Mouse (Mus musculus) limb, embryonic 13.5 days (tissue): ENCODE measurements around the gene BC052040. TPM values are rescaled to one million over a fixed set of nuclear protein-coding genes. Genes with fewer than 3 reads are reported as not detected.

Experiments
- ATAC-seq: fragments of 200-750 bp; cut with Nextera tagmentation; 2 replicates; pipeline ENCODE4 v1.8.0; 2017; ENCODE audit warnings: low read depth, moderate number of reproducible peaks, moderate TSS enrichment; ENCODE audit not compliant: low FRiP score
- H3K27ac ChIP-seq: fragments of 300-500 bp; sonication (generic); 2 replicates; pipeline ENCODE4 v1.5.1; 2015; ENCODE audit warnings: inconsistent platforms, mild to moderate bottlenecking, moderate library complexity
- H3K27me3 ChIP-seq: fragments of 300-500 bp; sonication (generic); 2 replicates; pipeline ENCODE4 v1.6.1; 2015; ENCODE audit warnings: mild to moderate bottlenecking, inconsistent platforms
- H3K36me3 ChIP-seq: fragments of 300-500 bp; sonication (generic); 2 replicates; pipeline ENCODE4 v1.6.1; 2015; ENCODE audit warnings: inconsistent platforms, mild to moderate bottlenecking, moderate library complexity
- H3K4me1 ChIP-seq: fragments of 300-500 bp; sonication (generic); 2 replicates; pipeline ENCODE4 v1.6.1; 2015; ENCODE audit warnings: inconsistent platforms
- H3K4me2 ChIP-seq: fragments of 300-500 bp; sonication (generic); replicated peaks from 2 replicates; pipeline ENCODE4 v1.6.1; 2015; ENCODE audit warnings: inconsistent platforms, mild to moderate bottlenecking, moderate library complexity
- H3K4me3 ChIP-seq: fragments of 300-500 bp; sonication (generic); 2 replicates; pipeline ENCODE4 v1.5.1; 2015; ENCODE audit warnings: moderate library complexity, mild to moderate bottlenecking, inconsistent platforms
- H3K9ac ChIP-seq: fragments of 300-500 bp; sonication (generic); 2 replicates; pipeline ENCODE4 v1.6.1; 2015; ENCODE audit warnings: mild to moderate bottlenecking, inconsistent platforms
- H3K9me3 ChIP-seq: fragments of 300-500 bp; sonication (generic); 2 replicates; pipeline ENCODE4 v1.6.1; 2016; ENCODE audit warnings: inconsistent platforms
- WGBS: fragments of 180-500 bp; shearing (Covaris S2); methylation state at CpG from one replicate; pipeline ENCODE4 v1.1.7; 2015; 5-methylcytosine and 5-hydroxymethylcytosine counted together
- polyA plus RNA-seq: library from polyadenylated mRNA; unstranded; fragments of >200 nt; fragmentation: Nextera tagmentation; extraction: Ambion mirVana; gene quantifications from 2 replicates; pipeline ENCODE4 v1.2.1, GENCODE M21; 2015

BC052040 gene
- polyA plus RNA-seq, 1 experiment from 2014 or later, result 9.7 TPM

GRCm38 (mm10) chr2:115724726-115725125, 143.2 kb downstream of the BC052040 start:
- Histone ChIP-seq H3K36me3 (peaks cover 5% of the 10 kb centered on the region), H3K4me2 (no peak overlapping the region), H3K4me1 (peaks cover 8% of the 10 kb centered on the region; the same call in 1 of the 2 replicates), H3K4me3 (no peak overlapping the region), H3K27ac (no peak overlapping the region), H3K9me3 (peaks cover 6% of the 10 kb centered on the region), H3K27me3 (no peaks in the 10 kb centered on the region), H3K9ac (no peak overlapping the region)
- WGBS, result 86% methylated on average over 6 of the region's 6 CpGs
- ATAC-seq, result no peak

DNA sequence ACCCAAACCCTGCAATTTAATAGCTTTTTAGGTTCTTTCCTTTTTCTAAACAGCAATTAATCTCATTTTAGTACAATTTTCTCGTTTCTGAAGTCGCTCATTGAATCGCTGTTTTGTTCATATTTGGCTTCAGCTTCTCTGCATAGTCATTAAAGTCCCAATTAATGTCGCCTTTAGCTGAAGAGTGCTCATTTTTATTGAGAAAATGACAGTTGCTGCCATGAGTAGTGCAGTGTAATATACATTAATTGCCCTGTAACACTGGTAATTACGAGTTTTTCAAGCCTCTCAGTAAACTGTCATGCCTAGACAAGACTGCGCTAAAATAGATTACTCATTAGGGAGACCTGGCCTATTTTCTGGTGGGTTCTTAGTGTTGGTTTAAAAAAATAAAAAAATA, 144.0 kb downstream of the BC052040 start:
- Histone ChIP-seq H3K4me3 (no peak overlapping the region), H3K9ac (no peak overlapping the region), H3K27me3 (0 out of 2 replicates have a peak, but pooled peaks cover 4% of the 10 kb centered on the region), H3K4me2 (no peak overlapping the region), H3K36me3 (peaks cover 5% of the 10 kb centered on the region; the same call in 1 of the 2 replicates), H3K27ac (no peak overlapping the region), H3K9me3 (peaks cover 4% of the 10 kb centered on the region), H3K4me1 (peaks cover 8% of the 10 kb centered on the region; the same call in 1 of the 2 replicates)
- ATAC-seq, result no peak
- WGBS, result 46% methylated on average over 6 of the region's 6 CpGs

- Histone ChIP-seq H3K9ac (no peak overlapping the region), H3K9me3 (peaks cover under 1% of the 10 kb centered on the region; the same call in 1 of the 2 replicates), H3K4me3 (no peak overlapping the region), H3K36me3 (peaks cover 5% of the 10 kb centered on the region; the same call in 1 of the 2 replicates), H3K4me2 (no peak overlapping the region), H3K27me3 (peaks cover 8% of the 10 kb centered on the region; the same call in 1 of the 2 replicates), H3K4me1 (peaks cover 8% of the 10 kb centered on the region; the same call in 1 of the 2 replicates), H3K27ac (no peak overlapping the region)
- 32% methylated on average over 6 of the region's 6 CpGs for WGBS
- no peak for ATAC-seq
These were observed 144.4 kb downstream of the BC052040 start for GRCm38 (mm10) chr2:115725926-115726325.

GRCm38 (mm10) chr2:115726806-115727205, 145.3 kb downstream of the BC052040 start:
- 65% methylated on average over 5 of the region's 5 CpGs for WGBS
- H3K27ac ChIP-seq, result no peak overlapping the region
- H3K4me3 ChIP-seq, result no peak overlapping the region
- peaks cover 8% of the 10 kb centered on the region; the same call in 1 of the 2 replicates for H3K4me1 ChIP-seq
- peaks cover 5% of the 10 kb centered on the region; the same call in 1 of the 2 replicates for H3K36me3 ChIP-seq
- H3K9ac ChIP-seq, result no peak overlapping the region
- no peak overlapping the region for H3K4me2 ChIP-seq
- ATAC-seq, result no peak
- peaks cover 10% of the 10 kb centered on the region; the same call in 1 of the 2 replicates for H3K27me3 ChIP-seq
- H3K9me3 ChIP-seq, result no peaks in the 10 kb centered on the region

GRCm38 (mm10) chr2:115728627-115729026, 147.1 kb downstream of the BC052040 start:
- H3K27ac ChIP-seq, result no peak overlapping the region
- no peaks in the 10 kb centered on the region for H3K9me3 ChIP-seq
- WGBS, result 90% methylated on average over 6 of the region's 6 CpGs
- no peak overlapping the region for H3K4me2 ChIP-seq
- peaks cover 10% of the 10 kb centered on the region; the same call in 1 of the 2 replicates for H3K27me3 ChIP-seq
- no peak for ATAC-seq
- no peak overlapping the region for H3K9ac ChIP-seq
- H3K4me1 ChIP-seq, result peaks cover 15% of the 10 kb centered on the region
- no peak overlapping the region for H3K4me3 ChIP-seq
- peaks cover 5% of the 10 kb centered on the region; the same call in 1 of the 2 replicates for H3K36me3 ChIP-seq

- Histone ChIP-seq H3K9ac (no peak overlapping the region), H3K27ac (no peak overlapping the region), H3K4me3 (no peak overlapping the region), H3K36me3 (peaks cover 5% of the 10 kb centered on the region; the same call in 1 of the 2 replicates), H3K9me3 (no peaks in the 10 kb centered on the region), H3K4me2 (no peak overlapping the region), H3K4me1 (peaks cover 20% of the 10 kb centered on the region), H3K27me3 (peaks cover 10% of the 10 kb centered on the region; the same call in 1 of the 2 replicates)
- WGBS, result 75% methylated on average over 6 of the region's 6 CpGs
- no peak for ATAC-seq
These were observed 149.0 kb downstream of the BC052040 start for GRCm38 (mm10) chr2:115730502-115730901.

GRCm38 (mm10) chr2:115731171-115731570, 149.7 kb downstream of the BC052040 start:
- peaks cover 5% of the 10 kb centered on the region; the same call in 1 of the 2 replicates for H3K36me3 ChIP-seq
- H3K9ac ChIP-seq, result no peak overlapping the region
- H3K27me3 ChIP-seq, result peaks cover 14% of the 10 kb centered on the region; the same call in 1 of the 2 replicates
- H3K9me3 ChIP-seq, result no peaks in the 10 kb centered on the region
- no peak overlapping the region for H3K4me3 ChIP-seq
- H3K27ac ChIP-seq, result no peak overlapping the region
- 58% methylated on average over 3 of the region's 3 CpGs for WGBS
- ATAC-seq, result no peak
- no peak overlapping the region for H3K4me2 ChIP-seq
- H3K4me1 ChIP-seq, result peaks cover 18% of the 10 kb centered on the region

DNA sequence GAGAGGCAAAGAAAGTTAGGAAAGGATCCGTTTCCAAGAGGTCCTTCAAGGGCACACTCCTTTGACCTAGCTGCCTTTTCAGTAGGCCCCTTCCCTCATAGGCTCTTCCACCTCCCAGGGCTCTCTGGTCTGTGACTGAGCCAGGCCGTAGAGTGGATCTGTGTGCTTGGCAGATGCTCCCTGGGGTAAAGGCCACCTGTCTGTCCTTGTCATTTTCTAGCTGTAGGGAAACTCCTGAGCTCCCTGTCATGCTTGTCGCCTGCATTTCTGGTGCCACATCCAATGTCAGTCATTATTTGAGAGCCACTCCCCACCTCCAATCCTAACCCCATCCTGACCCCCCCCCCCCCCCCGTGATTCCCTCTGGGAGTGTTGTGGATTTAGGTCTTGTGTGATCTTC, 151.1 kb downstream of the BC052040 start:
- Histone ChIP-seq H3K4me3 (no peak overlapping the region), H3K27me3 (peaks cover 14% of the 10 kb centered on the region; the same call in 1 of the 2 replicates), H3K4me2 (no peak overlapping the region), H3K9me3 (no peaks in the 10 kb centered on the region), H3K27ac (no peak overlapping the region), H3K9ac (no peak overlapping the region), H3K36me3 (peaks cover 5% of the 10 kb centered on the region; the same call in 1 of the 2 replicates), H3K4me1 (peaks cover 18% of the 10 kb centered on the region)
- WGBS, result 84% methylated on average over 4 of the region's 4 CpGs
- ATAC-seq, result no peak

- Histone ChIP-seq H3K4me2 (no peak overlapping the region), H3K4me3 (no peak overlapping the region), H3K36me3 (peaks cover 1% of the 10 kb centered on the region; the same call in 1 of the 2 replicates), H3K27me3 (peaks cover 14% of the 10 kb centered on the region; the same call in 1 of the 2 replicates), H3K9me3 (no peaks in the 10 kb centered on the region), H3K4me1 (peaks cover 21% of the 10 kb centered on the region), H3K9ac (no peak overlapping the region), H3K27ac (no peak overlapping the region)
- ATAC-seq, result peak; percentile 66; the same call in 1 of the 2 replicates
- WGBS, result 24% methylated on average over 8 of the region's 8 CpGs
These were observed 151.6 kb downstream of the BC052040 start for GRCm38 (mm10) chr2:115733017-115733692.

- H3K9me3 ChIP-seq, result no peaks in the 10 kb centered on the region
These were observed 153.3 kb downstream of the BC052040 start for GRCm38 (mm10) chr2:115734850-115735249.

GRCm38 (mm10) chr2:115736416-115736815, 154.9 kb downstream of the BC052040 start:
- 0 out of 2 replicates have a peak, but pooled peaks cover 4% of the 10 kb centered on the region for H3K27me3 ChIP-seq
- no peak overlapping the region for H3K9ac ChIP-seq
- H3K4me3 ChIP-seq, result no peak overlapping the region
- peaks cover 22% of the 10 kb centered on the region for H3K4me1 ChIP-seq
- no peaks in the 10 kb centered on the region for H3K9me3 ChIP-seq
- H3K4me2 ChIP-seq, result no peak overlapping the region
- ATAC-seq, result no peak
- no peak overlapping the region for H3K27ac ChIP-seq
- H3K36me3 ChIP-seq, result no peaks in the 10 kb centered on the region
- WGBS, result 90% methylated on average over 3 of the region's 3 CpGs

More at GRCm38 (mm10) chr2:115734850-115735249, 153.3 kb downstream of the BC052040 start:
- Histone ChIP-seq H3K27ac (no peak overlapping the region), H3K9ac (no peak overlapping the region), H3K4me1 (peaks cover 22% of the 10 kb centered on the region), H3K4me3 (no peak overlapping the region), H3K36me3 (no peaks in the 10 kb centered on the region), H3K4me2 (no peak overlapping the region), H3K27me3 (peaks cover 14% of the 10 kb centered on the region; the same call in 1 of the 2 replicates)
- ATAC-seq, result no peak
- WGBS, result 86% methylated on average over 6 of the region's 6 CpGs

DNA sequence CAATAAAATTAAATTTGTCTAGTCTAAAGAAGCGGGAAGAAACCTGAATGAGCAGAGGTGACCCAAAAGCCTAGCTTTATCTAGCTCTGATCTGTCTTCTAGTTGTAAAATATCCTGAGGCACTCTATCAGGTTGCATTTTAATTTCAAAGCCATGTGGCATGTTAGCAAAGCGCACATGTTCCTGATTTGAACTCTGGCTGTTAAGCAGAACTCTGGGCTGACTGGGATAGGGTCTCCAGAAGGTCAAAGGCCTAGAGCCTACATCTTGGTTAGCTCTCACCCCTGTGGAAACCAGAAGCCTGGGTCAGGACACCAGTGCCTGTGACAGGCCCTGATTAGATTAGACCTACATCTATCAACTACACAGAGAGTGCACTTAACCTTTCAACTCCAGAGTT, 156.4 kb downstream of the BC052040 start:
- 32% methylated on average over 2 of the region's 2 CpGs for WGBS
- Histone ChIP-seq H3K36me3 (no peaks in the 10 kb centered on the region), H3K9ac (no peak overlapping the region), H3K4me3 (no peak overlapping the region), H3K4me2 (no peak overlapping the region), H3K4me1 (peaks cover 24% of the 10 kb centered on the region), H3K27ac (no peak overlapping the region), H3K9me3 (no peaks in the 10 kb centered on the region), H3K27me3 (0 out of 2 replicates have a peak, but pooled peaks cover 4% of the 10 kb centered on the region)
- no peak for ATAC-seq
